Mouse (Mus musculus): Measurements from ENCODE around the gene Eef1g. TPM values are rescaled to one million over a fixed set of nuclear protein-coding genes. Genes with fewer than 3 reads are reported as not detected.
A peak's percentile ranks its signal among the peaks of the same experiment; 100 is the strongest.
"Not testable (repeated sequence)": the region's sequence is repeated elsewhere in the genome, so short reads cannot be mapped to it uniquely, and the experiment has no call there.

Eef1g gene
- polyA plus RNA-seq, 1 experiment = 226 TPM

DNA sequence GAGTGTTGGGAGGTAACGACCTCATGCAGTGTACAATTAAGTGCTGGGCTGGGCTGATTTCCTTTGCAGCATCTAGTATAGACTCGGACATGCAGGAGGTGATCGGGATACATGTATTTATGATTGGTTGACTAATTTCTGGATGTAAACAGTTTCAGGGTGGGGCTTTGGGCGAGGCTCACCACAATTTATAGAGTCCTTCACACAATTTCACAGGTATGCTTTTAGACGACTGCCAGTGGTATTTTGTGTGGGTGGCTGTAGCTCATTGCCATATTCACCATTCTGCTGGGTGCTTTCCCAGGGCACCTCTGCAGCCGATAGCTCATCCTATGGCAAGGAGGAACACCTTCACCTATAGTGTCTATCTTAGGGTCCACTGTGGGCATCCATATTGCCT lies 31.7 kb downstream of the Eef1g start:
- Histone ChIP-seq H3K27ac (ENCODE audit: insufficient read depth, low read depth, low read length) (0 out of 2 replicates have a peak overlapping the region, but pooled peaks have one; percentile 67), H3K4me3 (ENCODE audit: insufficient read depth, low read length) (no peak overlapping the region), H3K4me1 (ENCODE audit: control insufficient read depth, insufficient read depth, low read length) (peaks cover 67% of the 10 kb centered on the region)
- TF ChIP-seq POLR2A (IDR thresholded peaks at IDR 0.05; ENCODE audit: borderline replicate concordance, low read depth, low read length) (no peak), CTCF (IDR thresholded peaks at IDR 0.05; ENCODE audit: low read depth, low read length) (no peak)

DNA sequence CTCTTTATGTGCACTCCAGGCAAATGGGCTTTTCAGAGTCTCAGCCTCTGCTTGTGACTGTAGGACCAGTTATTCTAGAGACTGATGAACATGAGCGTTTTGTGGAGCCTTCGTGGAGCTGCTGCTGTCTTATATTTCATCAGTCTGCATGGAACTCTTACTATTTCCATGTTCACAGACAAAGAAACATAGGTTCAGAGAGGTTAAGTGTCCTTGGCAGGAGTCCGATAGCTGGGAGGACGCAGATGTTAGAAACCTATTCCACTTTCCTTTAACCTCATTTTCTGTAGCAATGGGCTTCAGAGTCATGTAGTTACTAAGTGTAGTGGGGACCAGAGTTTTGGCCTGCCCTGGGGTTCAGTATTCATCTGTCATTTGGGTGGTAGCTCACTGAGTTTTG lies 32.4 kb downstream of the Eef1g start:
- Histone ChIP-seq H3K4me1 (ENCODE audit: control insufficient read depth, insufficient read depth, low read length) (peaks cover 62% of the 10 kb centered on the region), H3K27ac (ENCODE audit: insufficient read depth, low read depth, low read length) (no peak overlapping the region), H3K4me3 (ENCODE audit: insufficient read depth, low read length) (no peak overlapping the region)
- TF ChIP-seq CTCF (IDR thresholded peaks at IDR 0.05; ENCODE audit: low read depth, low read length) (no peak), POLR2A (IDR thresholded peaks at IDR 0.05; ENCODE audit: borderline replicate concordance, low read depth, low read length) (no peak)

DNA sequence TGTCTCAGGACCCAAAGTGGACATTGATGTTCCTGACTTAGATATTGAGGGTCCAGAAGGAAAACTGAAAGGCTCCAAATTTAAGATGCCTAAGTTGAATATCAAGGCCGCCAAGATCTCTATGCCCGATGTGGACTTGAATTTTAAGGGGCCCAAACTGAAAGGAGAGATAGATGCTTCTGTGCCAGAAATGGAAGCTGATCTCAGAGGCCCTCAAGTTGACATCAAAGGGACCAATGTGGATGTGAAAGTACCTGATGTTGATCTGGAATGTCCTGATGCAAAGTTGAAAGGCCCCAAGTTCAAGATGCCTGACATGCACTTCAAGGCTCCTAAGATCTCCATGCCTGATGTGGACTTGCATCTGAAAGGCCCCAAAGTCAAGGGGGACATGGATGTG lies 40.1 kb downstream of the Eef1g start:
- not testable (repeated sequence) for H3K4me3 ChIP-seq (ENCODE audit: insufficient read depth, low read length); H3K27ac ChIP-seq (ENCODE audit: insufficient read depth, low read depth, low read length); H3K4me1 ChIP-seq (ENCODE audit: control insufficient read depth, insufficient read depth, low read length)

DNA sequence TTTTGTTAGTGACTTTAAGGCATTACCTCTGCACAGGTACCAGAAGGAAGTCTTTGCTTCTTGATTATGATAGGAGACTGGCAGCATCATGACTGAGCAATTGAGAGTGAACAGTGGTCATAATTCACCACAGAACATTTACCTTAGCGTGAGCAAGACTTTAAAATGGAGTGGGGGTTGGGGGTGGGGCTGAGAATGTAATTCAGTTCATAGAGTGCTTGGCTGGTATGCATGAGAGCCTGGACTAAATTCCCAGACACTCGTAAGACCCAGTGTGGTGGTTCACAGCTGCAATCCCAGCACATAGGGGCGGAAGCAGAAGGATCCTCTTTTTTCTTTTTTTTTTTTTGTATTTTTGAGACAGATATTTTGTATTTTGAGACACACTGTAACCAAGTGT lies 52.5 kb downstream of the Eef1g start:
- TF ChIP-seq POLR2A (IDR thresholded peaks at IDR 0.05; ENCODE audit: borderline replicate concordance, low read depth, low read length) (no peak), CTCF (IDR thresholded peaks at IDR 0.05; ENCODE audit: low read depth, low read length) (no peak)
- peaks cover 45% of the 10 kb centered on the region for H3K4me1 ChIP-seq (ENCODE audit: control insufficient read depth, insufficient read depth, low read length)

DNA sequence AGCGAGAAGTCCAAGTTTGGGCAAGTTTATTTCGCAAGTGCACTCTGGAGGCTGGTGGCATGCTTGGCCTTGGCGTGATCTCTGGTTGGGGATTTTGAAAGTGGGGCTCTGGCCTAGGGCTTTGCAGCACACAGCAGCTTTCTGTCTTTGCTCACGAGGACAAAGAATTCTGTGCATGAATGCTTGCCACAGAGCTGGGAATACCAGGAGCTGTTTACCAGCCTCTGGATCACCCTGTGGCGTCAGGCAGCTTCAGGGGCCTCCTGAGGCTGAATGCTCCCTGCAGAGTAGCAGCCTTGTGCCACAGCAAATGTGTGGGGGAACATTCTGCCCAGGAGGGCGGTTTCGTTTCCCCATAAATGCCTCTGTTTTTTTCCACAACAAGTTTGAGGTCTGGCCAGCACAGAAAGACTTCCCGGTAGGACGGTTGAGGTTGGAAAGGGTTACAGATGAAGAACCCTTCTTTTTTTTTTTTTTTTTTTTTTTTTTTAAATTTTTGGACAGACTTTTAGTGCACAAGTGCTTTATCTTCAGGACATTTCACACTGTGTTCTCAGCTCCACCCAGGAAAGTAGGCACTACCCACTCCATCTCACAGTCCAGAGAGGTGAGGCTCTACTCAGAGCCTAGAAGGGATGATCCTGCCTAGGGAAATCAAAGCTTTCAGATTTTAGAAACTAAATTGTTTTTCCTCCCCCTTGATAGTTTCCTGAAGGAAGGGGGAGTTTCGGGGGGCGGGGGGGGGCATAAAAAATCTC lies 56.4 kb downstream of the Eef1g start:
- TF ChIP-seq CTCF (IDR thresholded peaks at IDR 0.05; ENCODE audit: low read depth, low read length) (no peak), POLR2A (IDR thresholded peaks at IDR 0.05; ENCODE audit: borderline replicate concordance, low read depth, low read length) (no peak)
- peaks cover 59% of the 10 kb centered on the region for H3K4me1 ChIP-seq (ENCODE audit: control insufficient read depth, insufficient read depth, low read length)
- H3K27ac ChIP-seq (ENCODE audit: insufficient read depth, low read depth, low read length) = peak overlapping the region; percentile 99
- H3K4me3 ChIP-seq (ENCODE audit: insufficient read depth, low read length) = 0 out of 2 replicates have a peak overlapping the region, but pooled peaks have one; percentile 8

More for the DNA sequence above, 52.5 kb downstream of the Eef1g start:
- H3K27ac ChIP-seq (ENCODE audit: insufficient read depth, low read depth, low read length) = no peak overlapping the region
- H3K4me3 ChIP-seq (ENCODE audit: insufficient read depth, low read length) = no peak overlapping the region

DNA sequence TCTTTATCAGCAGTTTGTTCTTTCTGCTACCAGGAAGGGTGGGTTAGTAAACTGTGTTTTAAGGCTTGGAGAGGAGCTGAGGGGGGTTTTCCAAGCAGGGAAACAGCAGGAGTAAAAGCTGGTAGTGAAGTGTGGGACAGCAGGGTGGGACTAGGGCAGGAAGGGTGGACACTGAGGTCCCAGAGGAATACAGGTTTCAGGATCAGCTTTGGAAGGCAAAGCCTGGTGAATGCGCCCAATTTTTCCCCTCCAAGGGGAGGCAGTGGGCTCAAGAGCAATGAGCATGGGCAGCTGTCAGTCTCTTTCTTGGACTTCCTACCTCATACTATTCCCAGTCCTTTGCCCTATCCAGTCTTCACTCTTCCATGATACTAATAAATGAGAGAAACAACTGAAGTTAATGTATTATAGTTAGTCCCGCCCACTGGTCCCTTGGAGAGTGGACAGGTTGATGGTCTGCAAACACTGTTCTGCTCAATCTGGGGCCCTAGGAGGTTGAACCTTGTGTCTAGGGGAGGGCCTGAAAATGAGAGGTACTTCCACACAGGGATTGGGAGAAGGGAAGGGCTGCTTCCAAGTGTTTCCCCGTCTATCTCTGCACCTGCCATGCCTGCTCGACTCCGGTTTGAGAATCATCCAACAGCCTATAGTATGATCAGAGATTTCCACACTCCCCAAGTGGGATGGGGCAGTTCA lies 58.9 kb downstream of the Eef1g start:
- Histone ChIP-seq H3K4me1 (ENCODE audit: control insufficient read depth, insufficient read depth, low read length) (peaks cover 56% of the 10 kb centered on the region), H3K4me3 (ENCODE audit: insufficient read depth, low read length) (no peak overlapping the region), H3K27ac (ENCODE audit: insufficient read depth, low read depth, low read length) (peak overlapping the region; percentile 28)
- TF ChIP-seq POLR2A (IDR thresholded peaks at IDR 0.05; ENCODE audit: borderline replicate concordance, low read depth, low read length) (no peak), CTCF (IDR thresholded peaks at IDR 0.05; ENCODE audit: low read depth, low read length) (no peak)

DNA sequence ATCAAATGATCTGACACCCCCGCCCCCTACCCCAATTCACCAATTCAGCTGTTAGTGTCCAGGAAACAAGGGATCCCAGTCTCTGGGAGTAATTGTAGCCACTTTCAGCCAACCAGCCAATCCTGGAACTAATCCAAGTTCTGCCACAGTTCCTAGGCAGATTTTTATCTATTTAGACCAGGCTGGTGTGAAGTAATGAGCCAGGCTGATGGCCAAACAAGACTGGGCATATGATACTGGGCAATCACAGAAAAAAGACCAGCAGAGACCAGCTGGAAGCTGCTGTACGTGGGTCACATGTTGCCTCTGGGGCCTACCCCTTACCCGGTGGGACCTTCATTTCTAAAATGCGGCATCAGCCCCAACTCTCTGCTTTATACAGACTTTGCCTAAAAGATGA lies 59.8 kb downstream of the Eef1g start:
- Histone ChIP-seq H3K27ac (ENCODE audit: insufficient read depth, low read depth, low read length) (peak overlapping the region; percentile 28), H3K4me1 (ENCODE audit: control insufficient read depth, insufficient read depth, low read length) (peaks cover 47% of the 10 kb centered on the region), H3K4me3 (ENCODE audit: insufficient read depth, low read length) (no peak overlapping the region)
- TF ChIP-seq CTCF (IDR thresholded peaks at IDR 0.05; ENCODE audit: low read depth, low read length) (no peak), POLR2A (IDR thresholded peaks at IDR 0.05; ENCODE audit: borderline replicate concordance, low read depth, low read length) (no peak)

DNA sequence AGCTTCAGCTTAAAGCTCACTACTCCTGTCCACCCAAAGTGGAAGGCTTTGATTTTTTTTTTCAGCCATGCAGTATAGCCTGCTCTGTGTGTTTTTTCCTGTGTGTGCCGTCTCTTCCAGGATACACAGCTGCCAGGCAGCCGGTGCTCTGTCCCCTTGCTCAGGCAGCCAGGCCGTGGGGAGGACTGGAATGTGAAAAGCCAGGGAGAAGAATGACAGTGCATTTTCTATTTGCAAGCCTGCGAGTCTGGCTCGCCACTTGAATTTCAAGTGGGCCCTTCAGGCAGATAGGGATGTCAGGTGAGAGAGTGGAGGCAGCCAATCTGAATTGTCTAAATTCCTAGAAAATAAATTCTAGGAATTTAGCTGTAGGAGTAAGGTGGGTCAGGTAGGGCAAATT lies 61.0 kb downstream of the Eef1g start:
- Histone ChIP-seq H3K4me1 (ENCODE audit: control insufficient read depth, insufficient read depth, low read length) (peaks cover 37% of the 10 kb centered on the region), H3K4me3 (ENCODE audit: insufficient read depth, low read length) (no peak overlapping the region), H3K27ac (ENCODE audit: insufficient read depth, low read depth, low read length) (no peak overlapping the region)
- TF ChIP-seq CTCF (IDR thresholded peaks at IDR 0.05; ENCODE audit: low read depth, low read length) (no peak), POLR2A (IDR thresholded peaks at IDR 0.05; ENCODE audit: borderline replicate concordance, low read depth, low read length) (no peak)

Other genes starting within 250 kb of the Eef1g start
- 160 and 172 TPM in 2 replicates for gene Slc3a2, start 243.7 kb upstream of the Eef1g start, polyA plus RNA-seq (2012; ENCODE audit: insufficient read depth, insufficient read length, missing spikeins)
- gene Wdr74, start 231.2 kb upstream of the Eef1g start, polyA plus RNA-seq (2012; ENCODE audit: insufficient read depth, insufficient read length, missing spikeins) = 22.2 and 25.8 TPM in 2 replicates
- not detected in 2 replicates for gene 1700092M07Rik, start 226.3 kb upstream of the Eef1g start, polyA plus RNA-seq (2012; ENCODE audit: insufficient read depth, insufficient read length, missing spikeins)
- 84.2 and 100 TPM in 2 replicates for gene Stx5a, start 225.6 kb upstream of the Eef1g start, polyA plus RNA-seq (2012; ENCODE audit: insufficient read depth, insufficient read length, missing spikeins)
- 142 and 162 TPM in 2 replicates for gene Nxf1, start 210.0 kb upstream of the Eef1g start, polyA plus RNA-seq (2012; ENCODE audit: insufficient read depth, insufficient read length, missing spikeins)
- gene Tmem223, start 196.0 kb upstream of the Eef1g start, polyA plus RNA-seq (2012; ENCODE audit: insufficient read depth, insufficient read length, missing spikeins) = 28.3 and 34.4 TPM in 2 replicates
- 147 and 148 TPM in 2 replicates for gene Tmem179b, start 192.6 kb upstream of the Eef1g start, polyA plus RNA-seq (2012; ENCODE audit: insufficient read depth, insufficient read length, missing spikeins)
- gene Taf6l, start 180.6 kb upstream of the Eef1g start, polyA plus RNA-seq (2012; ENCODE audit: insufficient read depth, insufficient read length, missing spikeins) = 14.8 and 18.1 TPM in 2 replicates
- 62.4 and 62.5 TPM in 2 replicates for gene Polr2g, start 168.5 kb upstream of the Eef1g start, polyA plus RNA-seq (2012; ENCODE audit: insufficient read depth, insufficient read length, missing spikeins)
- 2.0 and 2.4 TPM in 2 replicates for gene Zbtb3, start 164.5 kb upstream of the Eef1g start, polyA plus RNA-seq (2012; ENCODE audit: insufficient read depth, insufficient read length, missing spikeins)
- 37.6 and 38.7 TPM in 2 replicates for gene Ttc9c, start 147.7 kb upstream of the Eef1g start, polyA plus RNA-seq (2012; ENCODE audit: insufficient read depth, insufficient read length, missing spikeins)
- 94.2 and 102 TPM in 2 replicates for gene Hnrnpul2, start 147.0 kb upstream of the Eef1g start, polyA plus RNA-seq (2012; ENCODE audit: insufficient read depth, insufficient read length, missing spikeins)
- gene AC129217.1, start 137.3 kb upstream of the Eef1g start, polyA plus RNA-seq (2012; ENCODE audit: insufficient read depth, insufficient read length, missing spikeins) = 45.4 and 59.2 TPM in 2 replicates
- gene Bscl2, start 129.6 kb upstream of the Eef1g start, polyA plus RNA-seq (2012; ENCODE audit: insufficient read depth, insufficient read length, missing spikeins) = 77.4 and 81.8 TPM in 2 replicates
- gene Gng3, start 127.8 kb upstream of the Eef1g start, polyA plus RNA-seq (2012; ENCODE audit: insufficient read depth, insufficient read length, missing spikeins) = not detected in 2 replicates
- gene Lrrn4cl, start 116.3 kb upstream of the Eef1g start, polyA plus RNA-seq (2012; ENCODE audit: insufficient read depth, insufficient read length, missing spikeins) = not detected in 2 replicates
- 193 and 215 TPM in 2 replicates for gene Ubxn1, start 95.5 kb upstream of the Eef1g start, polyA plus RNA-seq (2012; ENCODE audit: insufficient read depth, insufficient read length, missing spikeins)
- gene Uqcc3, start 86.1 kb upstream of the Eef1g start, polyA plus RNA-seq (2012; ENCODE audit: insufficient read depth, insufficient read length, missing spikeins) = 37.2 and 40.9 TPM in 2 replicates
- 12.6 and 13.7 TPM in 2 replicates for gene Lbhd1, start 83.3 kb upstream of the Eef1g start, polyA plus RNA-seq (2012; ENCODE audit: insufficient read depth, insufficient read length, missing spikeins)
- not detected in 2 replicates for gene Gm49403, start 83.1 kb upstream of the Eef1g start, polyA plus RNA-seq (2012; ENCODE audit: insufficient read depth, insufficient read length, missing spikeins)
- 40.1 and 43.1 TPM in 2 replicates for gene 1810009A15Rik, start 78.2 kb upstream of the Eef1g start, polyA plus RNA-seq (2012; ENCODE audit: insufficient read depth, insufficient read length, missing spikeins)
- gene Gm49416, start 78.1 kb upstream of the Eef1g start, polyA plus RNA-seq (2012; ENCODE audit: insufficient read depth, insufficient read length, missing spikeins) = 4.9 TPM in 1 of 2 replicates, not detected in the other
- gene Ints5, start 74.0 kb upstream of the Eef1g start, polyA plus RNA-seq (2012; ENCODE audit: insufficient read depth, insufficient read length, missing spikeins) = 11.5 and 11.8 TPM in 2 replicates
- 82.5 and 91.3 TPM in 2 replicates for gene Ganab, start 69.0 kb upstream of the Eef1g start, polyA plus RNA-seq (2012; ENCODE audit: insufficient read depth, insufficient read length, missing spikeins)
- 35.5 and 40.8 TPM in 2 replicates for gene B3gat3, start 46.7 kb upstream of the Eef1g start, polyA plus RNA-seq (2012; ENCODE audit: insufficient read depth, insufficient read length, missing spikeins)
- 2.5 and 3.6 TPM in 2 replicates for gene Rom1, start 37.7 kb upstream of the Eef1g start, polyA plus RNA-seq (2012; ENCODE audit: insufficient read depth, insufficient read length, missing spikeins)
- gene Eml3, start 37.5 kb upstream of the Eef1g start, polyA plus RNA-seq (2012; ENCODE audit: insufficient read depth, insufficient read length, missing spikeins) = 33.1 and 33.7 TPM in 2 replicates
- gene Mta2, start 25.2 kb upstream of the Eef1g start, polyA plus RNA-seq (2012; ENCODE audit: insufficient read depth, insufficient read length, missing spikeins) = 78.6 and 81.2 TPM in 2 replicates
- gene Tut1, start 13.2 kb upstream of the Eef1g start, polyA plus RNA-seq (2012; ENCODE audit: insufficient read depth, insufficient read length, missing spikeins) = 12.5 and 14.6 TPM in 2 replicates
- 440 and 513 TPM in 2 replicates for gene Ahnak, start 22.2 kb downstream of the Eef1g start, polyA plus RNA-seq (2012; ENCODE audit: insufficient read depth, insufficient read length, missing spikeins)
- gene Scgb1a1, start 120.9 kb downstream of the Eef1g start, polyA plus RNA-seq (2012; ENCODE audit: insufficient read depth, insufficient read length, missing spikeins) = not detected in 2 replicates
- gene Asrgl1, start 168.6 kb downstream of the Eef1g start, polyA plus RNA-seq (2012; ENCODE audit: insufficient read depth, insufficient read length, missing spikeins) = 4.0 and 6.0 TPM in 2 replicates

All from bone marrow macrophage, adult 2 months (primary cell).